Mouse (Mus musculus) erythroblast, embryonic 14.5 days (primary cell): Measurements from ENCODE around the gene AU040320.

Experiments
- GATA1 ChIP-seq: IDR thresholded peaks from 2 replicates; pipeline ENCODE4 v1.6.1; 2012; ENCODE audit warnings: low read length, inconsistent platforms, mixed read lengths
- TAL1 ChIP-seq: IDR thresholded peaks from 3 replicates; pipeline ENCODE4 v1.6.1; 2012; ENCODE audit warnings: low read length, inconsistent platforms, mixed read lengths

DNA sequence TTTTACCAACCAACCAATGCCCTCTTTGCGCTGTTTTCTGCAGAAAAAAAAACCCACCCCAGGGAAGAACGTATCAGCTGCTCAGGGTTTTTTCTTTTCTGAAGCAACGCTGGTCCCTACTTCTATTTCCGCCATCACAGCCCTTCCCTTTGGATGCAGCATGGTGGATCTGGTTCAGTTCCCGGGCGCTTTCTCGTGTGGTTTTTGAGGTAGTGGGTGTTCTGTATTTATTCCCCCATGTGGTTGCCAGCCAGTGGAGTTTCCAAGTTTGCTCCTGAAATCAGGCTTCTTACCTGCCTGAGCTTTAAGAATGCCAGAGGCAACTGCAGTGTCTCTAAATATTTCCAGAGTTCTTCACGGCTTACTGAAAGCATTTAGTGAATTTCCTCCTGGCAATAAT, 29.2 kb downstream of the AU040320 start:
- TF ChIP-seq TAL1: no peak
- no peak for TF ChIP-seq GATA1
